Mouse (Mus musculus): ENCODE data around the gene Btn1a1. TPM values are rescaled to one million over a fixed set of nuclear protein-coding genes. Genes with fewer than 3 reads are reported as not detected.
A peak's percentile ranks its signal among the peaks of the same experiment; 100 is the strongest.

The Btn1a1 gene
- polyA plus RNA-seq, 1 experiment from 2014 or later: not detected

- no peak for ATAC-seq (ENCODE audit: low FRiP score, low read depth)
- H3K27ac ChIP-seq (replicated peaks): no peak overlapping the region
- under 1% methylated on average over 24 of the region's 24 CpGs for WGBS
- no peaks in the 10 kb centered on the region for H3K36me3 ChIP-seq
- no peaks in the 10 kb centered on the region for H3K27me3 ChIP-seq
- H3K4me2 ChIP-seq (replicated peaks): peak overlapping the region; percentile 66
- peaks cover 8% of the 10 kb centered on the region for H3K4me1 ChIP-seq
- peak overlapping the region; percentile 54 for H3K4me3 ChIP-seq
- H3K9ac ChIP-seq (replicated peaks): peak overlapping the region; percentile 65
- H3K9me3 ChIP-seq: no peaks in the 10 kb centered on the region
Measured at GRCm38 (mm10) chr13:23449235-23450095, 16.2 kb downstream of the Btn1a1 start.

GRCm38 (mm10) chr13:23448758-23449157, 16.9 kb downstream of the Btn1a1 start:
- H3K4me3 ChIP-seq: peak overlapping the region; percentile 54; the same call in 1 of the 2 replicates
- no peak for ATAC-seq (ENCODE audit: low FRiP score, low read depth)
- H3K27me3 ChIP-seq: no peaks in the 10 kb centered on the region
- no peaks in the 10 kb centered on the region for H3K36me3 ChIP-seq
- H3K27ac ChIP-seq (replicated peaks): no peak overlapping the region
- H3K4me1 ChIP-seq: peaks cover 11% of the 10 kb centered on the region
- no peaks in the 10 kb centered on the region for H3K9me3 ChIP-seq
- 0 out of 2 replicates have a peak overlapping the region, but pooled peaks have one; percentile 65 for H3K9ac ChIP-seq (replicated peaks)
- H3K4me2 ChIP-seq (replicated peaks): peak overlapping the region; percentile 66
- WGBS: 61% methylated on average over 3 of the region's 3 CpGs

- H3K4me1 ChIP-seq: peaks cover 11% of the 10 kb centered on the region
- no peaks in the 10 kb centered on the region for H3K9me3 ChIP-seq
- peak overlapping the region; percentile 68 for H3K4me3 ChIP-seq
- peak overlapping the region; percentile 32 for H3K9ac ChIP-seq (replicated peaks)
- ATAC-seq (ENCODE audit: low FRiP score, low read depth): peak; percentile 59
- no peaks in the 10 kb centered on the region for H3K27me3 ChIP-seq
- peak overlapping the region; percentile 69 for H3K4me2 ChIP-seq (replicated peaks)
- WGBS: under 1% methylated on average over 16 of the region's 16 CpGs
- H3K36me3 ChIP-seq: no peaks in the 10 kb centered on the region
- peak overlapping the region; percentile 98 for H3K27ac ChIP-seq (replicated peaks)
Measured at GRCm38 (mm10) chr13:23446498-23446952, 19.2 kb downstream of the Btn1a1 start.

- ATAC-seq (ENCODE audit: low FRiP score, low read depth): peak; percentile 92
- H3K4me2 ChIP-seq (replicated peaks): peak overlapping the region; percentile 69
- H3K9me3 ChIP-seq: no peaks in the 10 kb centered on the region
- H3K27me3 ChIP-seq: no peaks in the 10 kb centered on the region
- peaks cover 11% of the 10 kb centered on the region for H3K4me1 ChIP-seq
- no peaks in the 10 kb centered on the region for H3K36me3 ChIP-seq
- H3K9ac ChIP-seq (replicated peaks): peak overlapping the region; percentile 87
- H3K27ac ChIP-seq (replicated peaks): peak overlapping the region; percentile 98
- under 1% methylated on average over 55 of the region's 55 CpGs for WGBS
- H3K4me3 ChIP-seq: peak overlapping the region; percentile 68
Measured at GRCm38 (mm10) chr13:23445561-23446320, 20.0 kb downstream of the Btn1a1 start.

- no peaks in the 10 kb centered on the region for H3K36me3 ChIP-seq
- peak overlapping the region; percentile 98 for H3K27ac ChIP-seq (replicated peaks)
- peak overlapping the region; percentile 87 for H3K9ac ChIP-seq (replicated peaks)
- H3K9me3 ChIP-seq: no peaks in the 10 kb centered on the region
- peak overlapping the region; percentile 69 for H3K4me2 ChIP-seq (replicated peaks)
- ATAC-seq (ENCODE audit: low FRiP score, low read depth): no peak
- H3K27me3 ChIP-seq: no peaks in the 10 kb centered on the region
- H3K4me3 ChIP-seq: peak overlapping the region; percentile 68
- H3K4me1 ChIP-seq: peaks cover 11% of the 10 kb centered on the region
- WGBS: 3% methylated on average over 10 of the region's 10 CpGs
Measured at GRCm38 (mm10) chr13:23445156-23445555, 20.5 kb downstream of the Btn1a1 start.

- 37% methylated on average over 5 of the region's 5 CpGs for WGBS
Measured at GRCm38 (mm10) chr13:23444451-23444850, 21.2 kb downstream of the Btn1a1 start.

GRCm38 (mm10) chr13:23439901-23440300, 25.8 kb downstream of the Btn1a1 start:
- no peaks in the 10 kb centered on the region for H3K27me3 ChIP-seq
- WGBS: 61% methylated on average over 10 of the region's 10 CpGs
- peaks cover 17% of the 10 kb centered on the region for H3K4me1 ChIP-seq
- ATAC-seq (ENCODE audit: low FRiP score, low read depth): no peak
- no peak overlapping the region for H3K9ac ChIP-seq (replicated peaks)
- no peak overlapping the region for H3K27ac ChIP-seq (replicated peaks)
- no peak overlapping the region for H3K4me2 ChIP-seq (replicated peaks)
- no peaks in the 10 kb centered on the region for H3K36me3 ChIP-seq
- H3K9me3 ChIP-seq: no peaks in the 10 kb centered on the region
- H3K4me3 ChIP-seq: no peak overlapping the region

More at GRCm38 (mm10) chr13:23444451-23444850, 21.2 kb downstream of the Btn1a1 start:
- ATAC-seq (ENCODE audit: low FRiP score, low read depth): no peak
- Histone ChIP-seq H3K4me2 (replicated peaks) (peak overlapping the region; percentile 69), H3K36me3 (no peaks in the 10 kb centered on the region), H3K4me1 (peaks cover 11% of the 10 kb centered on the region), H3K27ac (replicated peaks) (0 out of 2 replicates have a peak overlapping the region, but pooled peaks have one; percentile 25), H3K9ac (replicated peaks) (0 out of 2 replicates have a peak overlapping the region, but pooled peaks have one; percentile 47), H3K9me3 (no peaks in the 10 kb centered on the region), H3K4me3 (no peak overlapping the region), H3K27me3 (no peaks in the 10 kb centered on the region)

GRCm38 (mm10) chr13:23438521-23438920, 27.2 kb downstream of the Btn1a1 start:
- WGBS: under 1% methylated on average over 7 of the region's 7 CpGs
- no peaks in the 10 kb centered on the region for H3K9me3 ChIP-seq
- H3K9ac ChIP-seq (replicated peaks): no peak overlapping the region
- no peaks in the 10 kb centered on the region for H3K27me3 ChIP-seq
- H3K4me1 ChIP-seq: peaks cover 10% of the 10 kb centered on the region; the same call in 1 of the 2 replicates
- no peaks in the 10 kb centered on the region for H3K36me3 ChIP-seq
- H3K27ac ChIP-seq (replicated peaks): no peak overlapping the region
- H3K4me2 ChIP-seq (replicated peaks): peak overlapping the region; percentile 66
- ATAC-seq (ENCODE audit: low FRiP score, low read depth): no peak
- H3K4me3 ChIP-seq: peak overlapping the region; percentile 54

- Histone ChIP-seq H3K4me1 (peaks cover 14% of the 10 kb centered on the region), H3K9ac (replicated peaks) (peak overlapping the region; percentile 56; the same call in 1 of the 2 replicates), H3K9me3 (no peaks in the 10 kb centered on the region), H3K27me3 (no peaks in the 10 kb centered on the region), H3K27ac (replicated peaks) (no peak overlapping the region), H3K4me2 (replicated peaks) (peak overlapping the region; percentile 66), H3K4me3 (peak overlapping the region; percentile 54), H3K36me3 (no peaks in the 10 kb centered on the region)
- under 1% methylated on average over 17 of the region's 17 CpGs for WGBS
- peak; percentile 83 for ATAC-seq (ENCODE audit: low FRiP score, low read depth)
Measured at GRCm38 (mm10) chr13:23437908-23438307, 27.8 kb downstream of the Btn1a1 start.

- Histone ChIP-seq H3K36me3 (no peaks in the 10 kb centered on the region), H3K27me3 (no peaks in the 10 kb centered on the region), H3K27ac (replicated peaks) (peak overlapping the region; percentile 60), H3K4me3 (peak overlapping the region; percentile 54), H3K4me1 (peaks cover 14% of the 10 kb centered on the region), H3K9me3 (no peaks in the 10 kb centered on the region), H3K4me2 (replicated peaks) (peak overlapping the region; percentile 66), H3K9ac (replicated peaks) (peak overlapping the region; percentile 56)
- ATAC-seq (ENCODE audit: low FRiP score, low read depth): peak; percentile 25; the same call in 1 of the 2 replicates
- under 1% methylated on average over 32 of the region's 32 CpGs for WGBS
Measured at GRCm38 (mm10) chr13:23436861-23437822, 28.6 kb downstream of the Btn1a1 start.

GRCm38 (mm10) chr13:23436231-23436661, 29.5 kb downstream of the Btn1a1 start:
- peak overlapping the region; percentile 60 for H3K4me2 ChIP-seq (replicated peaks)
- ATAC-seq (ENCODE audit: low FRiP score, low read depth): no peak
- H3K36me3 ChIP-seq: no peaks in the 10 kb centered on the region
- no peak overlapping the region for H3K9ac ChIP-seq (replicated peaks)
- peaks cover 14% of the 10 kb centered on the region for H3K4me1 ChIP-seq
- H3K27ac ChIP-seq (replicated peaks): no peak overlapping the region
- H3K4me3 ChIP-seq: peak overlapping the region; percentile 35; the same call in 1 of the 2 replicates
- WGBS: under 1% methylated on average over 11 of the region's 11 CpGs
- no peaks in the 10 kb centered on the region for H3K9me3 ChIP-seq
- no peaks in the 10 kb centered on the region for H3K27me3 ChIP-seq

Measured in midbrain, embryonic 12.5 days (tissue).